Mouse (Mus musculus) adrenal gland, adult 18-20 months (tissue): ENCODE measurements around the gene Abcc6. TPM values are rescaled to one million over a fixed set of nuclear protein-coding genes. Genes with fewer than 3 reads are reported as not detected.
"Not testable (repeated sequence)": the region's sequence is repeated elsewhere in the genome, so short reads cannot be mapped to it uniquely, and the experiment has no call there.

Experiments
- DNase-seq, 2 experiments: peaks; one replicate each; pipeline ENCODE4 v3.0.0; 2021 to 2022; ENCODE audit warnings: low spot score in 2 of 2
- total RNA-seq, 2 experiments: library from RNA; stranded (reverse); gene quantifications; 1 replicate in 1 of 2; 2 replicates in 1 of 2; pipeline ENCODE4 v1.2.3; 2021

Gene Abcc6
- total RNA-seq, 2 experiments from 2014 or later = 0.10 TPM; not detected in 1

DNA sequence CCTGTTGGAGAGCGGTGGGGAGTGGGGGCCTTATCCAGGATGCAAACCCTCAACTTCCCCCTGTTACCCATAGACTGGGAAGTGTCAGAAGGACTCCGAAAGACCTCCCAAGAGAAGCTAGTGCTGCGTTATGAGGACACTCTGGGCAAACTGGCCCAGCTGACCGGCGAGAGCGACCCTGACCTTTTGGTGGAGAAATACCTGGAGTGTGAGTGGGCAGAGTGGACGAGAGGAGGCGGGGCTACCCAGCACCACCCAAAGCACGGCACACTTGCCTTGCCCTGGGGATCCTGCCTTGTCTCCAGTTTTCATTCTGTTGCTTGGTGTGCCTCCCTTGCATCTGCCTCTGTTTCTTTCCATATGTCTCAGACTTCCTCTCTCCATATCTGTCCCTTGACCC, 88.1 kb downstream of the Abcc6 start:
- DNase-seq = peak; percentile 57 to 68

DNA sequence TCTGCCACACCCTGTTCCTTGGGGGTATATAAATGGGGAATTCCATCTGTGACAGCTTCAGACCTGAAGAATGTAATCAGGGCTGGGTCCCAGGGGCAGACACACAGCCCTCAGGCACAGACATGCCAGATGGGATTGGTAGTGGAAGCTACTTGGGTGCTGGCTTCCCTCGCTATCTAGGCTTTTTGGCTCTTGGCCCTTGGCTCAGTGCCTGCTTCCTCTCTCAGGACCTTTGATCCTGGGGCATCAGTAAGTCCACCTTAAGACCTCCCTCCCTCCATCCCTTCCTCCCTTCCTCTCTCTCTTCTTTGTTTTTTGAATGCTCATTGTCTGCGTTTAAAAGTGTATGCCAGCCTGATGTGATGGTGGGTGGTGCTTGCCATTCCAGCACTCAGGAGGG, 90.3 kb downstream of the Abcc6 start:
- no peak for DNase-seq

DNA sequence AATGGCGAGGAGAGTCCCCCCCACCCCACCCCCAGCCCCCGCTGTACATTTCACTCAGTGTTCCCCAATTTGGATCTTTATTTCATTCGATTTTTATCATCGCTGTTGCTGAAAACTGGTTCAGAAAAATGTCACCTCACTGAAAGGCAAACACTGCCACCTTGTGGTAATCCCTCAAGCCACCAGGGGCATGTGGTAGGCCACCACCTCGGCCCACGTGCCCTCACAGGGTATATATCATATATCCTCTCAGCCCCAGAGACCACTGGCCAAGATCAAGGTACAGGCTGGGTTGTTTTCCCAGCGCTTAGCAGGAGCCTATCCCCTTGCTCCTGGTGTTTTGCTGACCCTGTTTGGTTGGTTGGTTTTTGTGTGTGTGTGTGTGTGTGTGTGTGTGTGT, 95.0 kb downstream of the Abcc6 start:
- DNase-seq = peak; percentile 50 to 59

DNA sequence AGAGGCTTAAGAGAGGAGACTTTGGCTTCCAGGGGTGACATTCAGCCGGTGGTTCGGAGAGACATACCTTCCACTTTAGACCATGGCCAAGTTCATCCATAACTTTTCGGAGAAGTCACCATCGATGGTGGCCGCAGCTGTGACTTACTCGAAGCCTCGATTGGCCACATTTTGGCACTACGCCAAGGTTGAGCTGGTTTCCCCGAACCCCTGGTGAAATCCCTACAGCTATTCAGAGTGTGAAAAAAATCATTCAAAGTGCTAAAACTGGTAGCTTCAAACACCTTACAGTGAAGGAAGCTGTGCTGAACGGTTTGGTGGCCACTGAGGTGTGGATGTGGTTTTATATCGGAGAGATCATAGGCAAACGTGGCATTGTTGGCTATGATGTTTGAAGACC, 96.3 kb downstream of the Abcc6 start:
- DNase-seq = not testable (repeated sequence)

DNA sequence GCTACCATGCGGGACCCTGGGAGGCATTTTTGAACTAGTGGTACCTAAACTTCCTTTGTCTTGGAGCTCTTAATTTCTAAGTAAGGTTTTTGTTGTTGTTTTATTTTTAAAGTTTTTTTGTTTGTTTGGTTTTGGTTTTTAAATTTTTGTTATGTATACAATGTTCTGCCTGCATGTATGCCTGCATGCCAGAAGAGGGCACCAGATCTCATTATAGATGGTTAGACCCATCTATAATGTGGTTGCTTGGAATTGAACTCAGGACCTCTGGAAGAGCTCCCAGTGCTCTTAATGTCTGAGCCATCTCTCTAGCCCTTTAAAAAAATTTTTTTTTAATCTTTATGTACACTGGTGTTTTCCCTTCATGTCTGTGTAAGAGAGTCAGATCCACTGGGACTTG, 100.4 kb downstream of the Abcc6 start:
- no peak for DNase-seq

DNA sequence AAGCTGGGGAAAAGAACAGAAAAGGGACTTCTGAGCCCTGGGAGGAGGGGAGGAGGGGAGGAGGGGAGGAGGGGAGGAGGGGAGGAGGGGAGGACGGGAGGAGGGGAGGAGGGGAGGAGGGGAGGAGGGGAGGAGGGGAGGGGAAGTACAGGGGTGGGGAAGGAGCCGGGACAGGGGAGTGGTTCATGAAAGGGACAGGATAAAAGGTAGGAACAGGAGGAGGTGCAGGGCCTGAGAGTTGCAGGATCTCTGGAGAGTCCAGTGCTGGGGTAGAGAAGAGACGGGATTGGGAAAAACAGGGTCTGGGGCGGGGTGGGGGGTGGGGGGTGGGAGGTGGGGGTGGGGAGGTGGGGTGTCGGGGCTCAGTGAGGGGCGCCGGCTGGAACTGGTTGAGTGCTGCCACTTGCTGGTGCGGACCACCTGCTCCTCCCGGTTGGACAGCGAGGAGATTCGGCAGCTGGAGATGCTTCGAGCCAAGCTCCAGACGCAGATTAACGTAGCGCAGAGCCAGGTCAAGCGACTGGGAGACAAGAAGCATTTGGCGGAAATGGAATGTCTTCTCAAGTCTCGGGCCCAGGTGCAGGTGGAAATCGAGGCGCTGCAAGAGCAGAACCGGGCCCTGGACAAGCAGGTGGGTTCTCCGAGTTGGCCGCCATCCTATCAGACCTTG, 101.3 kb downstream of the Abcc6 start:
- DNase-seq = no peak

DNA sequence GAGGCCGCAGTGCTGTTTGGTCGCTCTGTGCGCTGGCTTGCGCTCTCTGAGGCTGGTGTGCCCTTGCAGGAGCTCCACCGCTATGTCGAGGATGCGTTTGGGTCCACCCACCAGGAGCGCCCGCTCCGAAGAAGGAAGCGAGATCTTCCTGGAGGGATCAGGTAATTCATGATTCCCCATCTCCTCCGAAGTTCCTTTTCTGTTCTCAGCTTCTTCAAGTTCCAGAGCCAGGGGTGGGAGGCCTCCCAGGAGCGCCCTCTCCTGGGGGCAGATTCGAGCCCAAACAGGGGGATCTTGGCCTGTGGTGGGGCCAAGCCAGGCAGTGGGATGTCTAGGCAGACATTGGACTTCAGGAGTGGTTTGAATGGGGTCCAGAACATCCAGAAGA, 105.7 kb downstream of the Abcc6 start:
- peak; percentile 48 to 61 for DNase-seq

DNA sequence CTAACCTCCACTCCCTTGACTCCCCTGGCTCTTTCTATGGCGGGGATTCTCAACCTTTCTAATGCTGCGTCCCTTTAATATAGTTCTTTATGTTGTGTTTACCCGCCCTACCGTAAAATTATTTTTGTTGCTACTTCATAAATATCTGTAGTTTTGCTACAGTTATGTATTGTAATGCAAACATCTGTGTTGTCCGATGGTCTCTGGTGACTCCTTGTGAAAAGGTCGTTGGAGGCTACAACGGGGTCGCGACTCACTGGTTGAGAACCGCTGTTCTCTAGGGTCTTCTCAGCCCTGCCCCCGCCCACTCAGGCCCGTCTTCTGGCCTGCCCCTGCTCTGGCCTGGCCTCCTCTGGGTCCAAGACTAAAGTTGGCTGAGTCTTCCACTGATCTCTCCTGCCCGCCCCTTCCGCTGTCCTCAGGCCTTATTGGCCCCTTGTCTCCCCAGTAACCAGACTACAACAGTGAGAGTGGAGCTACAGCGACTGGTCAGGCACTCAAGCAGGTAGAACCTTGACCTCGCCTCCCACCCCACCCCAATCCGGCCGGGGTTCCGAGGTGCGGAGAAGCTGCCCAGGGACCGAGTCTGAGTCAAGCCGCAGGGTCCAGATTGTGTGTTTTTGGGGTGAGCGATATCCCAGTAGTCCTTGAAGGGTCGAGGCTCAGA, 106.2 kb downstream of the Abcc6 start, which contains the start of gene Ccdc114:
Ccdc114 (plus strand) TSS at position 311 of the 667 bp plus-strand sequence.
- DNase-seq = peak; percentile 65 to 73

DNA sequence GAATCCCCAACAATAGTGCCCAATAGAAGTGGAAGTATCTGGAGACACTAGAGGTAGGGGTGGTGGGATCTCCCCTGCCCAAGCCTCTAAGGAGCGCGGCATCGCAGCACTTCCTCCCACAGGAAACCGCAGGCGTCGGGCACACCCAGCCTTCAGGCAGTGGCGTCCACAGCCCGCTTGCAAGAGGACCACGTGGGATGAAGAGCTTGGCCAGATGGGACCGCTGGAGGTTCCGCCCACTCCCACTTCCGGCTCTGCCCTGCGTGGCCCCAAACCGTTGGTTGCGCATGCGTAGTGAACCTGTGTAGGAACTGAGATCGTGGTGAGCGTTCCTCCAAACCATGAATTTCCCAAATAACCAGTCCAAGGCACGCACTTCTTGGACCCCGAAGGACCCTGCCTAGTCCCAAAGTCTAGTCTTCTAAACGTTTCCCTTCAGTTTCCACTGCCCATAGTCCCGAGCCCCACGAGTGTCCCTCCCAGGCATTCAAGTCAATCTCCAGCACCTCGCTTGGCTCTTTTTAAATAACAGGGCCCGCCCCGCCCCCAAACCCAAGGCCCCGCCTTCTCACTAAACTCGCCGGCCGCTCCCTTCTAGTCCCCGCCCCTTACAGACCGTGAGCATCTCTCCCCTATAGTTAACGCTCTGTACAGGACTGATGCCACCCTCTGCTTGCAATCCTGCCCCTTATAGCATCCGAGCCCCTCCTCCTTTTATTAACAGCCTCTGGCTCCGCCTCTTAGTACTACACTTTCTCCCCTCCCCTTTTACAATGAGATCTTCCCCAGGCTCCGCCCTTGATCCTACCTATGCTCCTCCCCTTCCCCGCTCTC, 107.0 kb downstream of the Abcc6 start:
- peak; percentile 88 for DNase-seq

DNA sequence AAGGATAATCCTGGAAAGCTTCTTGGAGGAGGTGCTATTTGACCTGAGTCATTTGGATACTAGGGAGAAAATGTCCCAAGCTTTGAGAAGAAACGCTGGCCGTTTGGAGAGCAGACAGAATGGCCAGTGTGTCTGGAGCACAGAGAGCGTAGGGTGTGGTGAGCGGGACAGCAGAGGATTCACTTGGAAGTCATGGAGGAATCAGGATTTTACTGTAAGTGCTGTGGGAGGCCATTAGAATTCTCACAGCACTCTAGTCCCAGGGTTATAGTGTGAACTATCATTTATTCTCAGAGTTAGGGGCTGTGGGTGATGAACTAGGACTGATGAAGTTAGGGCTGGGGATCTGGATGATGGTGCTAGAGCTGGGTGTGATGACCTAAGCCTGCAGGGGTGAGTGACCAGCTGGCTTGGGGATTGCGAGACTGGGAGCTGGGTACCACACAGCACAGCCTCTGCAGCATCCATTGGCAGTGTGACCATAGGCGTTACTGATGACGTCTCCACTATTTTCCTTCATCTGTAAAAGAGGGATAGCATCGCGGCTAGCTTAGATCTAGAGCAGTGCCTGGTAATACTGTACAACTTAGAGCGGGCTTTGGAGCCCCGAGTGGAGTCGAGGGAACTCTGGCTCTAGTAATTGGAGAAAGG, 108.0 kb downstream of the Abcc6 start:
- no peak for DNase-seq

DNA sequence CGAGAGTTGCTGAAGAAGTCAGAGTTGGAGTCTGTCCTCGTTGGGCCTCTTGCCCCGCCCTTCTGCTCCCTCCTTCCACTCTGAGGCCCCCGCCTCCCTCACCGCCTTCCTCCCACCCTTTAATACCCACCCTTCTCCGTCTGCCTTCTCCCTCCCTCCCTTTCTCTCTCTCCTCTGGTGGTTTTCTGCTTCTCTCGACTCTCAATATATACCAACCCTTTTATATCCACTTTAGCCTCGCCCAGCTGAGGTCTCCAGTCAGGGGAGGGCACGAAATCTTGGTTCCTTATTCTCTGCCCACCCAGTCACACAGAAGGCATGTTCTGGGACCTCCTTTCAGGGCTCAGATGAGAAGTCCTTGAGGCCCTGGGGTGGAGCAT, 108.9 kb downstream of the Abcc6 start, which contains the start of gene Emp3:
Emp3 (minus strand) TSS at position 163 of the 380 bp plus-strand sequence.
- peak; percentile 33 to 55 for DNase-seq

DNA sequence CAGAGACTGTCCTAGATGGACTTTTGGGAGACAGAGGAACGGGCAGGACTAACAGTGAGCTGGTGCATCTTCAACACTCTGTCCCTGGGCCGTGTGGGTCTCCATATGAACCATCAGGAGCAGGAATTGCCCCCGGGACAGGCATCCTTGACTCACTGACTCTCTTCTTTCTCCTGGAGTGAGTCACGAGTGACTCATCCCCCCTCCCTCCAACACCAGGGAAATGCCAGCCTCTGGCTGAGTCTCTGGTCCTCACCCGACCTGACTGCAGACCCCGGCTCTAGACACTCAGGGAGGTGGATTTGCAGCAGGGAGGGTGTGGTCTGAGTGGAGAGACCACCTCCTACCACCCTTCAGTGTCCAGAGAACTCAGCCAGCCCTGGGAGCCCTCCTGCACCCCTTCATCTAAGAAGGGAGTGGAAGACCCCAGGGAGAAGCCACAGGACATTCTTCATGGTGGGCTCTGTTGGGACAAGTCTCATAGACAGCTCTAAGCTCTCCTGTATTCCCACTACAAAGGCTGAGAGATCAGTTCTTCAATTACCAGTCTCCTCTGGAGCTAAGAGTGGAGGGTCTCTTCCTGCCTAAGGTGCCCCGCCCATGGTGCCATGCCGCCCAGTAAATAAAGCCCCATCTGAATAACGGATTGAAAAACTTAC, 109.4 kb downstream of the Abcc6 start:
- peak; percentile 59 to 67 for DNase-seq

DNA sequence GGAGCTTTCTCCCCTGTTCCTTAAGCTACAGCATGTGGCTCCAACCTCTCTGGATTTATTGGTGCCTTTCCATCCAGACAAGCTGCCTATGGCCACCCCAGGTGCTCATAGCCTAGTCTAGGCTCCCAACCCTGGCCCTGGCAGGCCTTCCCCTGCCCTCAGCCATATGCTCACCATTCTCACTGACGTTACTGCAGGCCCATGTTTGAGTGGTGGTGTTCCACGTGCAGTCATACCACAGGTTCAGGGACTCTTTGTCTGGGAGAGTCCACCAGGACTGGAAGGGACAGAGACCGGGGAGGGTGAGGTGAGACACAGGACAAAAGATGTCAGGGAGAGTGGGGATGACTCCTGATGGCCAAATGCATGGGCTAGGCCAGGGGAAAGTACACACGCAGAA, 110.3 kb downstream of the Abcc6 start:
- no peak for DNase-seq

DNA sequence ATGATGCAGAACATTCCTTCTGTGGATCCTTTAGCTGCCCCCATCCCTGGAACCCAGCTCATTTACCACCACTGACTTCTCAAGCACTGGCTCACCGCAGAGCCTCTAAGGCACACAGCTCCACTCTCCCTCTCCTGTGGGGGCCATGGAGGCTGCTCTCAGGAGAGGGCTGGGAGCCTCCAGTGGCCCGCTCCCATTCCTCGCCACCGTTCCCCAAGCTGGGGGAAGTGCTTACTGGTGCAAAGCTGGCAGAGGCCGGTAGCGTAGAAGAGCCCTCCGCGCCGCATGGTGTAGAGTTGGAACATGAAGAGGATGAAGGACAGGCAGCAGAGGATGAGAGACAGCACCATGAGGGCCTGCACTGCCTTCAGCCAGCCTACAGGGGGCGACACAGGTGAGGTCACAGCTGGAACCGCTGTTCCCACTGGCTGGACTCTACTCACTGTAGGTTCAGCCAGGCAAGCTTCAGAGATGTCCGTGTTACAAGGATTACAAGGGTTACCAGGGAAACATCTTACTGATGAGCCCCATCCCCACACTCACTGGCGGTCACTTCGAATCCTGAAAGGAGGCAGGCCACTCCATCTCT, 110.9 kb downstream of the Abcc6 start:
- peak in 1 of 2 experiments; percentile 49 for DNase-seq

DNA sequence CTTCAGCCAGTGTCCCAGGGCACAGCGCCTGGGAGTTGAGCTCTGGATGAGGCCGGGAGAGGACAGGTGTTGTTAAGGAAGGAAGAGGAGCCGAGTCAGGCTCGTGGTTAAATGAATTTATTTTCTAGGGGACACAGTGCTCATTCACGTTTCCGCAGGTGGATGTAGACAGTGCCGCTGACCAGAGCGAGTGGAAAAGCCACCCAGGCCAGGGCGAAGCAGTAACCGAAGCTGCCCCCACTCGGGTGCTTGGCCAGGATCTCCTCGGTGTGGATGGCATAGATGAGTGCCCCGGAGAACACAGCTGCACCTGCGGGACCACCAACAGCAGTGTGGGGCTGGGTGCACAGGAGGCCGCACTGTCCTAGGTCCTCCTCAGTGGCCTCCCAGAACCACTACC, 112.2 kb downstream of the Abcc6 start:
- DNase-seq = no peak

Other genes starting within 250 kb of the Abcc6 start
- 1 to 10 TPM; 6.2 to 8.4 TPM for gene Lmtk3, start 246.6 kb downstream of the Abcc6 start, total RNA-seq
- 1 to 10 TPM in 1 of 2 experiments, under 1 TPM in 1; 0.77 to 1.1 TPM for gene Sult2b1, start 245.6 kb downstream of the Abcc6 start, total RNA-seq
- gene Cyth2, start 215.7 kb downstream of the Abcc6 start, total RNA-seq = 100 to 1,000 TPM in 1 of 2 experiments, 10 to 100 TPM in 1; 92.9 to 117 TPM
- under 1 TPM; 0.19 to 0.20 TPM for gene Kcnj14, start 205.5 kb downstream of the Abcc6 start, total RNA-seq
- 10 to 100 TPM; 33.0 to 36.0 TPM for gene Grwd1, start 199.4 kb downstream of the Abcc6 start, total RNA-seq
- gene Kdelr1, start 157.5 kb downstream of the Abcc6 start, total RNA-seq = 100 to 1,000 TPM; 125 to 140 TPM
- gene Grin2d, start 151.9 kb downstream of the Abcc6 start, total RNA-seq = under 1 TPM; 0.66 to 0.67 TPM
- not detected for gene Syngr4, start 133.6 kb downstream of the Abcc6 start, total RNA-seq
- gene Tmem143, start 133.4 kb downstream of the Abcc6 start, total RNA-seq = 10 to 100 TPM; 70.9 to 89.3 TPM
- 100 to 1,000 TPM; 299 to 421 TPM for gene Emp3, start 108.9 kb downstream of the Abcc6 start, total RNA-seq
- gene Ccdc114, start 106.2 kb downstream of the Abcc6 start, total RNA-seq = 10 to 100 TPM; 17.7 to 21.1 TPM
- 10 to 100 TPM; 64.2 to 67.0 TPM for gene Nomo1, start 3.4 kb upstream of the Abcc6 start, total RNA-seq
- 1 to 10 TPM; 2.8 to 4.6 TPM for gene Kcnj11, start 70.5 kb upstream of the Abcc6 start, total RNA-seq
- gene Abcc8, start 149.7 kb upstream of the Abcc6 start, total RNA-seq = 1 to 10 TPM; 3.3 to 4.4 TPM
- 1 to 10 TPM; 1.7 to 4.5 TPM for gene Ush1c, start 208.2 kb upstream of the Abcc6 start, total RNA-seq
- 1 to 10 TPM in 1 of 2 experiments, not detected in 1; 3.0 TPM for gene Otog, start 210.7 kb upstream of the Abcc6 start, total RNA-seq